Mouse (Mus musculus) brain, adult 2 months (tissue): ENCODE measurements around the gene Guca1b.
A peak's percentile ranks its signal among the peaks of the same experiment; 100 is the strongest.

ENCODE experiments used
- DNase-seq: peaks from one replicate; pipeline ENCODE4 v3.0.0; 2011; ENCODE audit warnings: low read depth, low spot score

The Guca1b gene

DNA sequence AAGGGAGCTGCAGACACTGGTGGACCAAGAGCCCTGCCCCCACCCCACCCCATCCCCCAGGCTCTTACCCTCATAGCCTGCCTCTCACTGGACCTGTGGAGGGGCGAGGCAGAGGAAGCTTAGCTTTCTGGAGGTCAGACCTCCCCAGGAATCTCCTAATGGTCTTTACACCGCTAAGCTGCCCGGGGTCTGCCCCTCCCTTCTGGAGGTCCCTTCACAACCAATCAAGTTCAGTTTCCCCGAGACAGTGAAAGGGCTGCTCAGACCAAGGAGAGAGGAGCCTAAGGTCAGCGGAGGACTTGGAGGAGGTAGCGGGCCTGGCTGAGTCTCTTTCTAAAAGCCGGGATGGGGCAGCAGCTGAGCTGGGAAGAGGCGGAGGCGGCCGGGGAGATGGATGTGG, at the start of gene Guca1b:
Gene Guca1b (plus strand): TSS at position 249 of the 400 bp plus-strand sequence.
- DNase-seq: no peak

DNA sequence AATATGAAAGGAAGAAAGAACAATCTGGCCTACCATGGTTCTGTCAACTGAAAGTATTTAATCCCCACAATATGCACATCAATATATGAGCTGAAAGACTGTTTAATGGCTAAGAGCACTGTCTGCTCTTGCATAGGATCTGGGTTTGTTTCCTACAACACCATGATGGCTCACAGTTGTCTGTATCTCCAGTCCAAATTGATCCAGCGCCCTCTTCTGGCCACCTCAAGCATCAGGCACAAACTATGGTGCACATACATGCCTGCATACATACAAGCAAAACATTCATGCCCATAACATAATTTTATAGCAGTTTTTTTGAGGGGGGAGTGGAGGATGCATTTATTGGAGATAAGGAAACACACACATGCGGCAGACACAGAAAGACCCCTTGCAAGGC, 42.1 kb upstream of the Guca1b start:
- DNase-seq: no peak

- no peak for DNase-seq
Measured at GRCm38 (mm10) chr17:47349721-47350319, 35.4 kb upstream of the Guca1b start.

- peak; percentile 52 for DNase-seq
Measured at GRCm38 (mm10) chr17:47359964-47360363, 25.2 kb upstream of the Guca1b start.

DNA sequence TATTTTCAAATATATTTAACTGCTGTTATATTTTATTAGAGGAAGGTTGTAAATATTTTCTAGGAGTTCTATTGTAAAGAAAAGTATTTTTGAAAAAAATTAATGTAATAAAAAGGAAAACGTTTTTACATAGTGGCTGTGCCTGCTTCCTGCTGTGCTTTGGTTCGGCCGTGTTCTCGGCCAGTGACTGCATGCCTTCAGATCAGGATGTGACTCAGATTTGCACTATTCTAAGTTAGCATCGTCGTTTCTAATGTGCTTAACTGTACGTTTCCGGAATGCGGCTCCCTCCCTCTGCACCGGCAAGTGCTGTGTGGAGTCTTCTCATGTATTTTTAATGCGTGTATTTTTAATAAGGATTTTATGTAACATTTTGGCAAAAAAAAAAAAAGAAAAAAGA, 23.9 kb upstream of the Guca1b start:
- DNase-seq: peak; percentile 48

GRCm38 (mm10) chr17:47368401-47369086, 16.6 kb upstream of the Guca1b start, which contains the start of gene Mrps10:
Mrps10 (plus strand) TSS chr17:47368887.
- peak; percentile 97 for DNase-seq

- no peak for DNase-seq
Measured at GRCm38 (mm10) chr17:47369087-47369443, 16.1 kb upstream of the Guca1b start.

DNA sequence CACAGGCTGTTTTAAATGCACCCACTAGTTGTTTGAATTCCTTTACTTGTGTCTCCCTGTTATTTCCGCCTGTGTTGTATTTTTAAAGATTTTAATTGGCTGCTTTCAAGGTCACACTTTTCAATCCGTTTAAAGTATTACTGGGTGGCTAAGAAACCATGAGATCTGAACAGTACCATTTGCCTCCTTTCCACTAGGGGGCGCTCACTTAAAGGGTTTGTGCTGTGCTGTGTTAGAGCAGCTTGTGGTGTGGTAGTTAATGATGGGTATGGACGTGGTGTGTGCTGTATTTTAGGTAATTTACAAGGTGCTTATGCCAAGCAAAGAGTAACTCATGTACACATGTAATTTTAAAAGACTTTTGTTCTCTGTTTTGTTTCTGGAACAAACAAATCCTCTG, 13.7 kb upstream of the Guca1b start:
- peak; percentile 75 for DNase-seq

DNA sequence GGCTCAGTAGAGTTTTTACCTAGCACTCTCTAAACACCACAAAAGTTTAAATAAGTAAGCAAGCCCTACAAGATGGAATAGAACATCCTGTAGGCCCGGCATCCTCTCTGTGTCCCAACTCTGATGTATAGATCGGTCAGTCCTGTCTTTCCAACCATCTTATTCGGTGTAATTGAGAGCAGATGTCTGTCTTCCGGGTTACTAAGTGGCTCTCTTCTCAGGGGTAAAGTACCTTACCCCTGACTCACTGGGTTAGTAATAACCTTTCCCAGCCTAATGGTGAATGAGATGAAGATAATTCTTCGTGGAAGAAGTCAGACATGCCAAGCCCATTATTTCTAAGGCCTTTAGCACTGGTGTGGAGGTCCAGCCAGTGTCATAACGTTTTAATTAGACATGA, 11.2 kb upstream of the Guca1b start:
- DNase-seq: no peak

DNA sequence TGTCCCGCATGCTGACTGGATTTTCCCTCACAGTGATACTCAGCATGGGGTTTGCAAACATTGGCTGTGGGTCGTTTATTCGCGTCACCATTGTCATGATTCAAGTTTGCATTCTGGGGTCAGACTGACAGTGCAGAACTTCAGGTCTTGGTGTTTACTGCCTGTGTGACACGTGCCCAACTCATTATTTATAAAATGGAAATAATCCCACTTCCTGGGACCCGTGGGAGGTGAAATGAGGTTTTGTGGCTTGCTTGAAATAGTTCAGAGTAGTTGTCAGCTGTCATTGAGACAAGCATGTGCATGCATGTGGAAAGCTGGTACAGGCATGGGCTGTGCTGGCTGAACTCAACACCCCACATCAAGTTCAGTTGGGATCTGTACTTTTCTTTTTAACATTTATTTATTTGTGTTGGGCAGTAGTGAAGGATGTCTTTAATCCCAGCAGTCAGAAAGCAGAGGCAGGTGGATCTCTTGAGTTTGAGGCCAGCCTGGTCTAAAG, 8.4 kb upstream of the Guca1b start:
- no peak for DNase-seq

- no peak for DNase-seq
Measured at GRCm38 (mm10) chr17:47378133-47378532, 7.1 kb upstream of the Guca1b start.

DNA sequence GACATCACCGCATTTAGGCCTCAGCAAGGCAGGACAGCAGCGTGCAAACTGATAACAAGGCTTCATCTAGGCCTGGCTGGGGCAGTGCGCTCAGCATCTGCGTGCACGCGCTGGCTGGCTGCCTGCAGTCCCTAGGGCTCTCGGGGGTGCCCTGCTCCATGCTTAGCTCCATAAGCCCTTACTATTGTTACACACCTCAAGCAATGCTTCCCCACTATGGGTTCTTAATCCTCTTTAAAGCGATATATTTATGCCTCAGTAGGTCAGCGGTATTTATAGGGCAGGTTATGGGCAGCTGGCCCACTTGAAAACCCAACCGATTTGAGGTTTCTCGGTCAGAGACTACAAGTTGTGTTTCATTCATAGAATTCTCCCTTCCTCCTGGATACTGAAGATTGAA, 3.3 kb upstream of the Guca1b start:
- no peak for DNase-seq

DNA sequence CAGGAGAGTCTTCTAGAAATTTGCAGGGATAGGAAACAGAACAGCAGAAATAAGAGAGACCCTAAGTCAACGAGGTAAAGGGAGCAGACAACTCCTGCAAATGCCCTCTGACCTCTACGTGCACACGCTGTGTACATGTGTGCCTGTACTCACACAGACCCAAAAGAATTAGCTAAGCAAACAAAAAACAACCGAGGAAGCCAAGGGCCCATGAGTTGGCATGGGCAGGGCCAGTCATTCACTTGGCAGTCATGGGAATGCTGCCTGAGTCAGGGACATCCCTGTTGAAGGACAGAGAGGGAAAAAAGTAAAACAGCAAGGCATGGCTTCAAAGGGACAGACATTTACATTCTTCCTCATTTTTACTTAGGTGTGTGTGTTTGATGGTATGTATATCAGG, 1.9 kb upstream of the Guca1b start:
- DNase-seq: no peak

- no peak for DNase-seq
Measured at GRCm38 (mm10) chr17:47384064-47384463, 1.1 kb upstream of the Guca1b start.

GRCm38 (mm10) chr17:47386649-47387048, 1.5 kb downstream of the Guca1b start:
- no peak for DNase-seq

GRCm38 (mm10) chr17:47394223-47394869, 9.2 kb downstream of the Guca1b start:
- DNase-seq: no peak

DNA sequence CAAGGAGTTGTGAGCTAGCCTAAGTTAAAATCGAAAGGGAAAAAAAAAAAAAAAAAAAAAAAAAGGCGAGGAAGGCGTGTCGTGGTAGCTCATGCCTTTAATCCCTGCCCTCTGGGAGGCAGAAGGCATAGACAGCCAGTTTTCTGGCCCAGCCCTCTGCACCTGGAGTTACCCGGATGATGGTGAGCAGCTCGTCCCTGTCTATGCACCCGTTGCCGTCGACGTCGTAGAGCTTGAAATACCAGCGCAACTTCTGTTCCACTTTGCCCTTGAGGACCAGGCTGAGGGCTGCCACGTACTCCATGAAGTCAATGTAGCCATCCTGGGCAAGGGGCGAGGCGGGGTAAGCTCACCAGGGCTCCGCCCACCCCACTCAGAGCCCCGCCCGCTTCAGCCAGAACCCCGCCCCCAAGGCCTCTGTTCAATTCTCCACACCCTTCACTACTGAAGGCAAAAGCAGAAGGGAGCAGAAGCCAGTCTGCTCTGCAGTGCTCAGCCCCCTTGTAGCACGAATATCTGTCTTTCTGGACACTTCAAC, 10.3 kb downstream of the Guca1b start:
- DNase-seq: peak; percentile 24

GRCm38 (mm10) chr17:47399091-47399490, 13.9 kb downstream of the Guca1b start:
- DNase-seq: no peak

- no peak for DNase-seq
Measured at GRCm38 (mm10) chr17:47400451-47400850, 15.3 kb downstream of the Guca1b start, which contains the start of gene Guca1a. Guca1a (minus strand) TSS chr17:47400584.

DNA sequence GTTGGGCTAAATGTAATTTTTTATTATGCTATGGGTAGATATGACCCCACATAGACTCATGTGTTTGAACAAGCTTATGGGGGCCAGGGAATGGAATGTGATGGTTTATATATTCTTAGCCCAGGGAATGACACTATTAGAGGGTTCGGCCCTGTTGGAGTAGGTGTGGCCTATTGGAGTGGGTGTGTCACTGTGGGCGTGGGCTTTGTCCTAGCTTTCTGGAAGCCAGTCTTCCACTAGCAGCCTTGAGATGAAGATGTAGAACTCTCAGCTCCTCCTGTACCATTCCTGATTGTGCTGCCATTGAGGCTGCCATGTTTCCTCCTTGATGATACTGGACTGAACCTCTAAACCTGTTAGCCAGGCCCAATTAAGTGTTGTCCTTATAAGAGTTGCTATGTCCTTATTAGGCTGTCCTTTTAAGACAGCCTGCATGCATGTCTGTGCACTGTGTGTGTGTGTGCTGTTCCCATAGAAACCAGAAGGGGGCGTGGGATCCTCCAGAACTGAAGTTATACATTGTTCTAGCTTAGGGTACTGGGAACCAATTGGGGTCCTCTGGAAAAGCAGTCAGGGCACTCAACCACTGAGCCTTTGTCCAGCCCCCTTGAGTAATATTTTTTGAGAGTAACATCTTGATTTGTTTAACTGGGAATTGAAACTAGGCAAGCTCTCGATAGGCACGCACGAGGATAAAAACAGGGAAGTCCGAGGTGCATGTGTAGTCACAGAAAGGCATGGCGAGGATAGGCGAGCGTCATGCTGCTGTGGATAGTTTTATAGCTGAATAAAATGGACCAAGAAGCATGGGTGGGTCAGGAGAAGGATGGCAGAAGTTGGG, 22.7 kb downstream of the Guca1b start:
- DNase-seq: no peak

- DNase-seq: peak; percentile 50
Measured at GRCm38 (mm10) chr17:47408558-47408898, 23.3 kb downstream of the Guca1b start.
